In the genomic region with DNA sequence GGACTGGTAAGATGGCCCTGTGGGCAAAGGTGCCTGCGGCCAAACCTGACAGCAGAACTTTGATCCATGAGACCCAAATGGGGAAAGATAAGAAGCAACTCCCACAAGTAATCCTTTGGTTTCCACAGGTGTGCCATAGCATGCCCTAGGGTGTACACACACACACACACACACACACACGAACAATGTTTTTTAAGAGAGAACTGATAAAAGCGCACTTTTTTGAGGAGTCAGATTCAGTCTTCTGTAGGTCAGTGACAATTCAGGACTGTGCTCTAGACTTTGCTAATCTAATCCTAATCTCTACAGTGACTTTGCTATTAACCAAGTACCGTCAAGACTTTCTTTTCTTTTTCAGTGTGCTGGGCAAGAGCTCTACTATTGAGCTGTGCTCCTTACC, we compare ENCODE assay signal across 30 mouse cellular contexts.
"Had no signal": no experiment of that assay in that cellular context is flagged by ENCODE, and none has a peak within 500 bp of the region (broad histone marks: within the 10 kb centered on the region; RNA-seq: fewer than 3 reads in every experiment).

No protein-coding gene starts in this region.

- H3K4me2 ChIP-seq: limb, embryonic 12.5 days; limb, embryonic 13.5 days; limb, embryonic 15.5 days; liver, embryonic 11.5 days; liver, embryonic 12.5 days; liver, embryonic 13.5 days; liver, embryonic 15.5 days; lung, embryonic 14.5 days; lung, embryonic 15.5 days; midbrain, embryonic 11.5 days; midbrain, embryonic 12.5 days; midbrain, embryonic 13.5 days; midbrain, embryonic 15.5 days; neural tube, embryonic 12.5 days had no signal

- H3K27me3 ChIP-seq: limb, embryonic 12.5 days; limb, embryonic 13.5 days; limb, embryonic 15.5 days; liver, embryonic 12.5 days; liver, embryonic 13.5 days; liver, embryonic 15.5 days; lung, embryonic 15.5 days; megakaryocyte, embryonic 14.5 days; midbrain, embryonic 12.5 days; midbrain, embryonic 13.5 days; midbrain, embryonic 15.5 days; neural tube, embryonic 12.5 days had no signal

- H3K27ac ChIP-seq: limb, embryonic 10.5 days; limb, embryonic 12.5 days; limb, embryonic 13.5 days; limb, embryonic 15.5 days; liver, embryonic 12.5 days; liver, embryonic 13.5 days; liver, embryonic 14.5 days; liver, embryonic 15.5 days; lung, embryonic 15.5 days; macrophage; midbrain, embryonic 10.5 days; midbrain, embryonic 12.5 days; midbrain, embryonic 13.5 days; midbrain, embryonic 15.5 days; neural tube, embryonic 12.5 days had no signal

- H3K4me3 ChIP-seq: limb, embryonic 10.5 days; limb, embryonic 12.5 days; limb, embryonic 13.5 days; limb, embryonic 15.5 days; liver, embryonic 12.5 days; liver, embryonic 13.5 days; liver, embryonic 15.5 days; lung, embryonic 15.5 days; megakaryocyte, embryonic 14.5 days; midbrain, embryonic 10.5 days; midbrain, embryonic 12.5 days; midbrain, embryonic 13.5 days; midbrain, embryonic 15.5 days; myocyte; neural tube, embryonic 12.5 days had no signal

- H3K4me1 ChIP-seq: limb, embryonic 10.5 days; limb, embryonic 12.5 days; limb, embryonic 13.5 days; limb, embryonic 15.5 days; midbrain, embryonic 10.5 days; midbrain, embryonic 12.5 days; midbrain, embryonic 13.5 days; midbrain, embryonic 15.5 days; neural tube, embryonic 12.5 days had no signal

- H3K9me3 ChIP-seq: limb, embryonic 10.5 days; limb, embryonic 12.5 days; limb, embryonic 13.5 days; limb, embryonic 15.5 days; liver, embryonic 12.5 days; liver, embryonic 13.5 days; liver, embryonic 15.5 days; lung, embryonic 15.5 days; megakaryocyte, embryonic 14.5 days; midbrain, embryonic 10.5 days; midbrain, embryonic 12.5 days; midbrain, embryonic 13.5 days; midbrain, embryonic 15.5 days; neural tube, embryonic 12.5 days had no signal

- DNase-seq: left cerebral cortex, postnatal 4 days; liver; liver, embryonic 13.5 days; liver, postnatal 0 days; lung, adult 18-20 months; lung, adult 2 months; lung, embryonic 14.5 days; lung, postnatal 10 days; lung, postnatal 14 days; lung, postnatal 36 days; lung, postnatal 4 days; midbrain, embryonic 14.5 days had no signal

- H3K9ac ChIP-seq: limb, embryonic 12.5 days; limb, embryonic 13.5 days; limb, embryonic 15.5 days; liver, embryonic 12.5 days; liver, embryonic 13.5 days; liver, embryonic 14.5 days; liver, embryonic 15.5 days; liver, postnatal 0 days; lung, embryonic 14.5 days; lung, embryonic 15.5 days; midbrain, embryonic 12.5 days; midbrain, embryonic 13.5 days; midbrain, embryonic 15.5 days; neural tube, embryonic 12.5 days had no signal

- H3K36me3 ChIP-seq: limb, embryonic 10.5 days; limb, embryonic 12.5 days; limb, embryonic 13.5 days; limb, embryonic 15.5 days; liver, embryonic 12.5 days; liver, embryonic 13.5 days; liver, embryonic 15.5 days; lung, embryonic 15.5 days; midbrain, embryonic 10.5 days; midbrain, embryonic 12.5 days; midbrain, embryonic 13.5 days; midbrain, embryonic 15.5 days; neural tube, embryonic 12.5 days had no signal
